Mouse (Mus musculus) forebrain, embryonic 16.5 days (tissue): ENCODE measurements around the gene Fam129a. TPM values are rescaled to one million over a fixed set of nuclear protein-coding genes. Genes with fewer than 3 reads are reported as not detected.
A peak's percentile ranks its signal among the peaks of the same experiment; 100 is the strongest.

ENCODE experiments used
- ATAC-seq: fragments of 200-750 bp; cut with Nextera tagmentation; 2 replicates; pipeline ENCODE4 v1.8.0; 2017; ENCODE audit warnings: mild to moderate bottlenecking, moderate library complexity
- H3K27ac ChIP-seq: fragments of 300-500 bp; sonication (generic); 2 replicates; pipeline ENCODE4 v1.5.1; 2014; ENCODE audit warnings: low read length, control low read depth
- H3K27me3 ChIP-seq: fragments of 300-500 bp; sonication (generic); replicated peaks from 2 replicates; pipeline ENCODE4 v1.6.1; 2014; ENCODE audit warnings: low read length; ENCODE audit not compliant: control insufficient read depth, insufficient read depth
- H3K36me3 ChIP-seq: fragments of 300-500 bp; sonication (generic); 2 replicates; pipeline ENCODE4 v1.6.1; 2014; ENCODE audit not compliant: control insufficient read depth, insufficient read depth
- H3K4me1 ChIP-seq: fragments of 300-500 bp; sonication (generic); replicated peaks from 2 replicates; pipeline ENCODE4 v1.6.1; 2014; ENCODE audit warnings: low read length; ENCODE audit not compliant: control insufficient read depth, insufficient read depth
- H3K4me2 ChIP-seq: fragments of 300-500 bp; sonication (generic); 2 replicates; pipeline ENCODE4 v1.6.1; 2014; ENCODE audit warnings: mild to moderate bottlenecking, low read length, control low read depth
- H3K4me3 ChIP-seq: fragments of 300-500 bp; sonication (generic); replicated peaks from 2 replicates; pipeline ENCODE4 v1.5.1; 2014; ENCODE audit warnings: mild to moderate bottlenecking, low read length, control low read depth
- H3K9ac ChIP-seq: fragments of 300-500 bp; sonication (generic); replicated peaks from 2 replicates; pipeline ENCODE4 v1.6.1; 2014; ENCODE audit warnings: low read depth, low read length, control low read depth
- H3K9me3 ChIP-seq: fragments of 300-500 bp; sonication (generic); 2 replicates; pipeline ENCODE4 v1.6.1; 2016; ENCODE audit warnings: low read length; ENCODE audit not compliant: control insufficient read depth
- WGBS: fragments of 180-500 bp; shearing (Covaris S2); extraction: QIAGEN DNeasy Blood & Tissue Kit; methylation state at CpG from one replicate; pipeline ENCODE4 v1.1.7; 2014; 5-methylcytosine and 5-hydroxymethylcytosine counted together
- polyA plus RNA-seq: library from polyadenylated mRNA; unstranded; fragments of >200 nt; fragmentation: Nextera tagmentation; extraction: Ambion mirVana; gene quantifications from 2 replicates; pipeline ENCODE4 v1.2.1, GENCODE M21; 2015

The Fam129a gene
- polyA plus RNA-seq, 1 experiment from 2014 or later, result 0.68 TPM

DNA sequence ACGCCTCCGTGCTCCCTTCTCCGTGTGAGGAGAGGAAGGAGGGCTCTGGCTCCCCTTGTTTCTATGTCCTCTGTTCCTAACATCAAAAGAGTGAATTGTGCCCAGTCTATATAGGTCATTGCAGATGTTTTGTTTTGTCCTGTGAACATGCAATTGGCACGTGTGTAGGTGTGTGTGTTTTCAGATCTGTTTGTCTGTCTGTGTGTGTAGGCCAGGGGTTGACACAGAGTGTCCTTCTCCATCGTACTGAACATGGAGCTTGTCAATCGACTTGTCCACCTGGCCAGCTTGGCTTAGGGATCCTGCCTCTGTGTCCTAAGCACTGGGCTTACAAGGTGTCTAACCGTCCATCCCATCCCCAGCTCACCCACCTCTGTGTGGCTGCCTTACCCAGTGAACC is 140.1 kb downstream of the Fam129a start:
- H3K9me3 ChIP-seq, result no peaks in the 10 kb centered on the region
- 77% methylated on average over 7 of the region's 7 CpGs for WGBS
- ATAC-seq, result no peak

DNA sequence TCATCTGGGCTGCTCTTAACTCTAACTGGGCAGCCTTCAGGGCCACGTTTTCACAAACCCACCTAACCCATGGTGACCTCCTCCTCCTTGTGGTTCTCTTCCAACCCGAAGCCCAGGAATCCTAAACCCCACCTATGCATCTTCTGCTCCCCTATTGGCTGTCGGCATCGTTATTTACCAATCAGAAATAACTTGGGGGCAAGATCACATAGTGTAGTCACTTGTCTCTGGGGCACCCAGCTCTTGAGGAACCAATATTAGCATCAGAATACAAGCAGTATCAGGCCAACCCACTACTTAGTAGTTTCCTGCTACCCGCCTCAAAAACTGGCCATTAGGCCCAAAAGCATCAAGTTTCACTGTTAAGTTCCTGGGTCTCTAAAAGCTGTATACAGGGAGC is 141.7 kb downstream of the Fam129a start:
- no peaks in the 10 kb centered on the region for H3K9me3 ChIP-seq
- H3K27me3 ChIP-seq, result no peaks in the 10 kb centered on the region
- H3K27ac ChIP-seq, result no peak overlapping the region
- no peak overlapping the region for H3K4me3 ChIP-seq
- no peaks in the 10 kb centered on the region for H3K36me3 ChIP-seq
- ATAC-seq, result no peak
- no peak overlapping the region for H3K9ac ChIP-seq
- no peaks in the 10 kb centered on the region for H3K4me1 ChIP-seq
- no peak overlapping the region for H3K4me2 ChIP-seq
- 45% methylated on average over 5 of the region's 5 CpGs for WGBS

More for the DNA sequence above, 140.1 kb downstream of the Fam129a start:
- Histone ChIP-seq H3K9ac (no peak overlapping the region), H3K36me3 (no peaks in the 10 kb centered on the region), H3K4me1 (no peaks in the 10 kb centered on the region), H3K27me3 (no peaks in the 10 kb centered on the region), H3K27ac (no peak overlapping the region), H3K4me3 (no peak overlapping the region), H3K4me2 (no peak overlapping the region)

DNA sequence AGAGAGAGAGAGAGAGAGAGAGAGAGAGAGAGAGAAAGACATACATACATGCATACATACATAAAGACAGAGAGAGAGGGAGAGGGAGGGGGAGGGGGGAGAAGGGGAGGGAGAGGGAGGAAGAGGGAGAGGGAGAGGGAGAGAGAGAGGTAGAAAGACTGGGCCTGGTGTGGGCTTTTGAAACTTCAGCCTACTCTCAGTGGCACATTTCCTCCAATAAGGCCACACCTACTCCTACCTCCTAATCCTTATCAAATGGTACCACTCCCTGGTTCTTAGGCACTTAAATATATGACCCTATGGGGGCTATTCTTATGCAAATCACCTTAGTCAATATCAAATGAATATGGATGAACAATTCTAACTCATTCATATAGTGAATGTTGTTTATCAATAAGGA is 142.6 kb downstream of the Fam129a start:
- H3K9me3 ChIP-seq, result no peaks in the 10 kb centered on the region
- no peak for ATAC-seq
- H3K4me1 ChIP-seq, result no peaks in the 10 kb centered on the region
- no peak overlapping the region for H3K27ac ChIP-seq
- H3K4me2 ChIP-seq, result no peak overlapping the region
- no peaks in the 10 kb centered on the region for H3K36me3 ChIP-seq
- no peaks in the 10 kb centered on the region for H3K27me3 ChIP-seq
- H3K9ac ChIP-seq, result no peak overlapping the region
- no peak overlapping the region for H3K4me3 ChIP-seq

DNA sequence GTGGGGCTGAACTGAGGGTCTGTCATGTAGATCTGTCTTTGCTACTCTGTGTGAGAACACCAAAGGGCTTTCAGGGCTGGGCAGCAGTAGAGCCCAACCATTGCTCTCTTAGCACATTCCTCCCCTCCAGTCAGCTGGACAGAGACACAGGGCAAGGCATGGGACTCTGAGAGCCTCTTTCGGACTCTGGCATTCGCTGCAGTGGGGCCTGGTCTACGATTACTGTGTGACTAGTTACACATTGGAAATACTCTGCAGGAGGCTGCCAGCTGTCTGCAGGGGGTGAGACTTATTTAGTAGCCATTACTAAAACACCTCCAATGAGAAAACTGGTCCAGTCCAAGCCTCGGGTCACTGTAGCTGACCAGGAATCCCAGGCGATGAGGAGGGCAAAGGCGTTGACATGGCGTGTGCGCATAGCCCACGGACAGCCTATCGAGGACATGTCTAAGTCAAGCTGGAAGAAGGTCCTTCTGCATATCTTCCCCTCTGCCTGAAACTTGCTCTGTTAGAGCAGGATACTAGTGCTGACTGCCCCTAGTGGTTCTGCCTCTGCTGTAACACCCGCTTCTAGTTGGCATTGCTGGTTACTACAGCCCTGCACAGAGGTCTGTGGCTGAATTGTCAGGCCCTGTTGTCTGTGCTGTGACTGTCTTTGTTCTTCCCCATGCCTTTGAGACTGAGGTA is 145.2 kb downstream of the Fam129a start:
- Histone ChIP-seq H3K9ac (no peak overlapping the region), H3K4me2 (no peak overlapping the region), H3K36me3 (no peaks in the 10 kb centered on the region), H3K27ac (no peak overlapping the region), H3K9me3 (no peaks in the 10 kb centered on the region), H3K27me3 (0 out of 2 replicates have a peak, but pooled peaks cover 4% of the 10 kb centered on the region), H3K4me3 (no peak overlapping the region), H3K4me1 (peaks cover 3% of the 10 kb centered on the region; the same call in 1 of the 2 replicates)
- no peak for ATAC-seq
- 74% methylated on average over 11 of the region's 11 CpGs for whole genome bisulfite sequencing

DNA sequence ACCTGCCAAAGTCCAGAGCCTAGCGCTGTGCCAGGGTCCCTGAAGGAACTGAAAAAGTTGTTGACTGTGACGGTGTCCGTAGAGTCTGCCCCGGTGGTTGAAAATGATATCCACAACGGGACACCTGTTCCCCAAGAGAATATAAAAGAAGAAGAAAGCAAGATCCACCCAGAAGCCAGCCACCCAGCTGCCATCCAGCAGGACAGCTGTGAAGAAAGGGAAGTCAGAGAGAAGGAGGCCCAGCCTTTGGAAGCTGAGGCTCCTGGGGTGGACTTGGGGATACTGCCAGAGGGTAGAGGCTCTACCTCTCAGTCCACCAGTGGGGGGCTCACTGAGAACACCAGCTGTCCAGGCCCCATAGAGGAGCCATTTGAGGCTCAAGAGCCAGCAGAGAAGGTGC is 146.6 kb downstream of the Fam129a start:
- Histone ChIP-seq H3K9me3 (no peaks in the 10 kb centered on the region), H3K4me3 (no peak overlapping the region), H3K27ac (no peak overlapping the region), H3K27me3 (0 out of 2 replicates have a peak, but pooled peaks cover 4% of the 10 kb centered on the region), H3K4me1 (peaks cover 13% of the 10 kb centered on the region), H3K36me3 (no peaks in the 10 kb centered on the region), H3K9ac (no peak overlapping the region), H3K4me2 (no peak overlapping the region)
- ATAC-seq, result no peak
- WGBS, result 94% methylated on average over 5 of the region's 5 CpGs

DNA sequence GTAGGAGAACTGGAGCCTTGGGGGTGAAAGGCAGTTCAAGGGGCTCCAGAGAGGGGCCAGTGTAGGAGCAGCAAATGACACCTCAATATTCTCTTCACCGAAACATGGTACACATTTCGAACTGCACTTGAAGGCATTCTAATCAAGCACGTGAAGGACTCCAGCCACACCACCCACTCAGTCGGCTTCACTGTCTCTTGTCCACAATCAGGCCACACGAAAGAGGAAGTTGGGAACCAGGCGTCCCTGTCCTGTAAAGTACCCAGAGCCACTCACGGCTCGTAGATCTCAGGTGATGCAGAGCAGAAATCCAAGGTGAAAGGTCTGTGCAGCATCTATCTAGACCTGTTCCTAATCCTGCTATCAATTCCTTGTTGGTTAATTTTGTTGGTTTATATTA is 147.6 kb downstream of the Fam129a start:
- H3K36me3 ChIP-seq, result no peaks in the 10 kb centered on the region
- 0 out of 2 replicates have a peak, but pooled peaks cover 4% of the 10 kb centered on the region for H3K27me3 ChIP-seq
- ATAC-seq, result no peak
- peaks cover 13% of the 10 kb centered on the region for H3K4me1 ChIP-seq
- H3K4me3 ChIP-seq, result no peak overlapping the region
- H3K4me2 ChIP-seq, result no peak overlapping the region
- whole genome bisulfite sequencing, result 91% methylated on average over 8 of the region's 8 CpGs
- no peak overlapping the region for H3K27ac ChIP-seq
- H3K9me3 ChIP-seq, result no peaks in the 10 kb centered on the region
- H3K9ac ChIP-seq, result no peak overlapping the region

DNA sequence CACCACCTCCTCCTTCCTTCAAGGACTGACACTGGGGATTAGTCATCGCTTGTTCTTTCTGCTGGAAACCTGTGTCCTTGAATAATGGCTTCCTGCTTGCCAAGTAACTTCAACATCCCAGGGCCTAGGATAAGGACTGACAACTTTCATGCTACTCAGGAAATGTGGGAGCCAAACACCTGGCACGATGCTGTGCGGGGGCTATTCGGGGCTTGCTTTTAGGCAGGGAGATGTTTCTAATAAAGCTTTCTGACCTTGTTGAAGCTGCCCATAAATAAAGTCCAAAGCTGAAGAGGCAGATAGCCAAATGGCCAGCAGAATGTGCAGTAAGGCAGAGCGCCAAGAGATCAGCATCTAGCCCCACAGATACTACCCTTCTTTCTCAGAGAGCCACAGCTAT is 148.9 kb downstream of the Fam129a start:
- Histone ChIP-seq H3K4me1 (peaks cover 13% of the 10 kb centered on the region), H3K9ac (no peak overlapping the region), H3K27me3 (0 out of 2 replicates have a peak, but pooled peaks cover 4% of the 10 kb centered on the region), H3K4me3 (no peak overlapping the region), H3K9me3 (no peaks in the 10 kb centered on the region), H3K27ac (no peak overlapping the region), H3K4me2 (no peak overlapping the region), H3K36me3 (no peaks in the 10 kb centered on the region)
- 94% methylated on average over 5 of the region's 5 CpGs for WGBS
- ATAC-seq, result no peak

DNA sequence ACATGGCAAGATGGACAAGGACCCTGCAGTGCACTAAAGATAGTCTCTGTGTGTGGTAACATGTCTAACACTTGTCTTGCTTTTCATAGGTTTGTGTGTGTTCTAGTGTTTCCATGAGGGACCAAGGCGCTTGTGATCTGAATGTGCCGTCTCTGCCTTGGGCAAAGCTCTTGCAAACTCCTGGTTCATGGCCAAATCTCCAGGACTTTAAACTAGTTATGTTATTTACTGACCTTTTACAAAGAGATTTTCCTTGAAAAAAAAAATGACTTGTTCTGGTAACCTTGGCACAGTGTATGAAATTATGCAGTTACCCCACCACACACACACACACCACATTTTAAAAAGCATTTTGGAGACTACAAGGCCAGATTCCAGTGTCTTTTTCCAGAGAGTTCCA is 149.6 kb downstream of the Fam129a start:
- H3K4me3 ChIP-seq, result no peak overlapping the region

DNA sequence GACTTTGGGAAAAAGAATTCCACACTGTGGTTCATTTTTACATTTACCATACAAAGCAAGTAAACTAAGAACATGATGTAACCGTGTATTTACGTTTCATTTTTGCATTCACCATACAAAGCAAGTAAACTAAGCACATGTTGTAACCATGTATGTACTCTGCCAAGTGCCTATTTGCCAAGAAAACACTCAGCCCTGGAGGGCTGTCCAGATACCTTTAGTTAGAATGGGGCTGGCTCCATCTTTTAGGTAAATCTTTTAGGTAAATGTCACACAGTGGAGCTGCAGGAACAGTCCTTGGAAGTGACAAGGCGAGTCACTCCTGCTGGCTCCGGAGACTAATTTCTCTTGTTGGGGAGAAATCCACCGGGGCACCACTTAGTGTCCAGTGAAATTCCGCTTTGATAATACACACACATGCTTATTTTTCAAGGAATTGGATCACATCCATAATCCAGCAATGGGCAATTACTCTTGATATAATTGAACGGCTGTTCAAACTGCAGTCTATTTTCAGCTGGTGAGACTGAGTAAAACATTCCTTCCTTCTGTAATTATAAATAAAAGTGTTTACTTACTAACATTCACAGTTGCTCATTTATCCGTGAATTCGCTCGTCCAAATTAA is 150.5 kb downstream of the Fam129a start:
- H3K27ac ChIP-seq, result no peak overlapping the region

More for the DNA sequence above, 149.6 kb downstream of the Fam129a start:
- Histone ChIP-seq H3K27ac (no peak overlapping the region), H3K9ac (no peak overlapping the region), H3K4me1 (peaks cover 13% of the 10 kb centered on the region), H3K36me3 (no peaks in the 10 kb centered on the region), H3K4me2 (no peak overlapping the region), H3K9me3 (no peaks in the 10 kb centered on the region), H3K27me3 (0 out of 2 replicates have a peak, but pooled peaks cover 4% of the 10 kb centered on the region)
- ATAC-seq, result no peak
- WGBS, result 75% methylated on average over 2 of the region's 2 CpGs

More for the DNA sequence above, 150.5 kb downstream of the Fam129a start:
- 29% methylated on average over 10 of the region's 10 CpGs for WGBS
- Histone ChIP-seq H3K36me3 (no peaks in the 10 kb centered on the region), H3K9me3 (no peaks in the 10 kb centered on the region), H3K4me3 (no peak overlapping the region), H3K4me2 (no peak overlapping the region), H3K27me3 (0 out of 2 replicates have a peak, but pooled peaks cover 4% of the 10 kb centered on the region), H3K9ac (no peak overlapping the region), H3K4me1 (peaks cover 13% of the 10 kb centered on the region)
- ATAC-seq, result peak; percentile 50
